Mouse (Mus musculus) embryonic facial prominence, embryonic 12.5 days (tissue): ENCODE data around the gene Psmc3. TPM values are rescaled to one million over a fixed set of nuclear protein-coding genes. Genes with fewer than 3 reads are reported as not detected.

Experiments used
- polyA plus RNA-seq: library from polyadenylated mRNA; unstranded; fragments of >200 nt; fragmentation: Nextera tagmentation; extraction: Ambion mirVana; gene quantifications from 2 replicates; pipeline ENCODE4 v1.2.1, GENCODE M21; 2016

The Psmc3 gene
- polyA plus RNA-seq, 1 experiment from 2014 or later = 326 TPM

Other genes with a start within 250 kb of the Psmc3 start
- 191 and 198 TPM in 2 replicates for gene Mtch2, start 206.9 kb upstream of the Psmc3 start, polyA plus RNA-seq
- 21.8 and 25.9 TPM in 2 replicates for gene C1qtnf4, start 168.1 kb upstream of the Psmc3 start, polyA plus RNA-seq
- gene Kbtbd4, start 149.3 kb upstream of the Psmc3 start, polyA plus RNA-seq = 51.1 and 53.7 TPM in 2 replicates
- 208 and 212 TPM in 2 replicates for gene Ndufs3, start 149.2 kb upstream of the Psmc3 start, polyA plus RNA-seq
- gene Celf1, start 113.6 kb upstream of the Psmc3 start, polyA plus RNA-seq = 113 and 116 TPM in 2 replicates
- 6.6 and 8.3 TPM in 2 replicates for gene Rapsn, start 18.4 kb upstream of the Psmc3 start, polyA plus RNA-seq
- gene Slc39a13, start 16.4 kb downstream of the Psmc3 start, polyA plus RNA-seq = 41.9 and 44.9 TPM in 2 replicates
- gene Spi1, start 28.4 kb downstream of the Psmc3 start, polyA plus RNA-seq = 4.0 and 4.9 TPM in 2 replicates
- gene Mybpc3, start 64.1 kb downstream of the Psmc3 start, polyA plus RNA-seq = 0.09 and 0.31 TPM in 2 replicates
- 17.5 and 18.1 TPM in 2 replicates for gene Madd, start 129.8 kb downstream of the Psmc3 start, polyA plus RNA-seq
- 1.1 and 1.3 TPM in 2 replicates for gene Nr1h3, start 148.8 kb downstream of the Psmc3 start, polyA plus RNA-seq
- gene Acp2, start 148.9 kb downstream of the Psmc3 start, polyA plus RNA-seq = 32.0 and 32.6 TPM in 2 replicates
- gene Ddb2, start 183.0 kb downstream of the Psmc3 start, polyA plus RNA-seq = 17.5 and 18.1 TPM in 2 replicates
- 39.9 and 40.9 TPM in 2 replicates for gene Pacsin3, start 201.9 kb downstream of the Psmc3 start, polyA plus RNA-seq
- 93.0 and 95.9 TPM in 2 replicates for gene Arfgap2, start 211.0 kb downstream of the Psmc3 start, polyA plus RNA-seq